Mouse (Mus musculus): ENCODE data around the gene Saa1.

- TF ChIP-seq CTCF (IDR thresholded peaks at IDR 0.05) (no peak), EP300 (IDR thresholded peaks at IDR 0.05) (no peak)
Measured at GRCm38 (mm10) chr7:46745816-46746215, 3.0 kb upstream of the Saa1 start.

Data from lung, postnatal 0 days (tissue).